Mouse (Mus musculus): ENCODE measurements around the gene Dcn.

DNA sequence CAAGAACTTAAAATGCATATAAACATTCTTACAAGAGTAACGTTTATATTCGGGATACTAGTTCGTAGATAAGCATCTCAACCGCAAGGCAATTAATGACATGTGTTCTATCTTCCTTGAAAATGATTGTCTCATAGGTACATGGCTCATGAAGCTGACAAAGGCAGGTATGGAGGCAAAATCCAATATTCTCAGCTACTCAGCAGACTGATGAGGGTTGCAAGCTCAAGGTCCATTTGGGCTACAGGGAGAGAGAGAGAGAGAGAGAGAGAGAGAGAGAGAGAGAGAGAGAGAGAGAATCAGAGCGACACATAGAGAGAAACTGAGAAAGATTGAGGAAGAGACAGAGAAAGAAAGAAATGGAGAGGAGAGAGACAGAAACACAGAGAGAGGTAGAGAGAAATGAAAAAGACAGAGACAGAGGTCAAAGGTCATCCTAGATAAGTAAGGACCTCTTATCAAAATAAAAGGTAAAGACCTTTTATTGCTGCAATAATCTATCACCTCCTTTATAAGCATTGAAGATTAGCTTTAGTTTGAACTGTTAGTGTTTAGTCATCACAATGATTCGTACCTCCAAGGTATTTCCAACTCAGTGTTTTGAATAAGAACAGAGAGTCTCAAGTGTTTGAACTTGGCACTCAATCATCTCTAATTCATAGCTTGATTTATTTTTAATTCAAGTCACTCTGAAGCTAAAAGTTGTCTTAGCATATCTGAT is 8.0 kb downstream of the Dcn start:
- TF ChIP-seq POLR2A (IDR thresholded peaks at IDR 0.05; ENCODE audit: control insufficient read depth, low read depth, low read length) (no peak), CTCF (IDR thresholded peaks at IDR 0.05; ENCODE audit: control insufficient read depth, insufficient read depth, insufficient replicate concordance, low read depth, low read length) (no peak)
